Mouse (Mus musculus): ENCODE measurements around the gene Tpm1.
A peak's percentile ranks its signal among the peaks of the same experiment; 100 is the strongest.

Tpm1 gene

GRCm38 (mm10) chr9:66978468-66978867 lies 70.7 kb downstream of the Tpm1 start:
- no peak for DNase-seq

- no peak for DNase-seq
These were observed 71.2 kb downstream of the Tpm1 start for GRCm38 (mm10) chr9:66977982-66978381.

GRCm38 (mm10) chr9:66977121-66977520 lies 72.1 kb downstream of the Tpm1 start:
- no peak for DNase-seq

- peak; percentile 95 for DNase-seq
These were observed 74.0 kb downstream of the Tpm1 start, which contains the start of gene Lactb for GRCm38 (mm10) chr9:66975239-66975645. TSS of gene Lactb (minus strand) at chr9:66975484.

GRCm38 (mm10) chr9:66974721-66975225 lies 74.4 kb downstream of the Tpm1 start:
- DNase-seq: peak; percentile 57
